Mouse (Mus musculus) spleen, adult 2 months (tissue): ENCODE results near the gene Flnc.

ENCODE experiments used
- CTCF ChIP-seq: fragments of 200-500 bp; IDR thresholded peaks from 2 replicates; pipeline ENCODE4 v1.5.1; 2011; ENCODE audit warnings: mild to moderate bottlenecking, inconsistent platforms; ENCODE audit not compliant: insufficient read depth, insufficient read length, insufficient replicate concordance; ENCODE audit errors: extremely low read depth
- POLR2A ChIP-seq: fragments of 200-500 bp; IDR thresholded peaks from 2 replicates; pipeline ENCODE4 v1.6.1; 2011; ENCODE audit warnings: low read depth, low read length, inconsistent platforms

DNA sequence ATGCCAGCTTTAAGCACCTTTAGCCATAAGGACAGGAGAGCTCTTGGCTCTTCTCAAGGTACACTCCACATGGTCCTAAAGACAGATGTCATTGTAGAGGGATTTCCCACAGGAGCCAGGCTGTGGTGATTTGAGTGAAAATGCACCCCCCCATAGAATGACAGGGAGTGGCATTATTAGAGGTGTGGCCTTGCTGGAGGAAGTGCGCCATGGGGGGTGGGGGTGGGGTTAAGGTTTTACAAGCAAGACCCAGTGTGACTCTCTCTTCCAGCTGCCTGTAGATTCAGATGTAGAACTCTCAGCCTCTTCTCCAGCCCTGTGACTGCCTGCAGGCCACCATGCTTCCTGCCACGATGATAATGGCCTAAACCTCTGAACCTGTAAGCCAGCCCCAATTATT is 52.9 kb downstream of the Flnc start:
- TF ChIP-seq CTCF (no peak), POLR2A (no peak)
